Mouse (Mus musculus) lung, adult 2 months (tissue): ENCODE measurements around the gene Pde4d.

Experiments
- CTCF ChIP-seq: fragments of 200-500 bp; IDR thresholded peaks from 2 replicates; pipeline ENCODE4 v1.5.1; 2011; ENCODE audit warnings: mild to moderate bottlenecking, low read length, control low read depth; ENCODE audit not compliant: insufficient read depth
- POLR2A ChIP-seq: fragments of 200-500 bp; IDR thresholded peaks from 2 replicates; pipeline ENCODE4 v1.6.1; 2011; ENCODE audit warnings: low read depth, mild to moderate bottlenecking, control low read depth, low read length, borderline replicate concordance; ENCODE audit errors: extremely low read depth

DNA sequence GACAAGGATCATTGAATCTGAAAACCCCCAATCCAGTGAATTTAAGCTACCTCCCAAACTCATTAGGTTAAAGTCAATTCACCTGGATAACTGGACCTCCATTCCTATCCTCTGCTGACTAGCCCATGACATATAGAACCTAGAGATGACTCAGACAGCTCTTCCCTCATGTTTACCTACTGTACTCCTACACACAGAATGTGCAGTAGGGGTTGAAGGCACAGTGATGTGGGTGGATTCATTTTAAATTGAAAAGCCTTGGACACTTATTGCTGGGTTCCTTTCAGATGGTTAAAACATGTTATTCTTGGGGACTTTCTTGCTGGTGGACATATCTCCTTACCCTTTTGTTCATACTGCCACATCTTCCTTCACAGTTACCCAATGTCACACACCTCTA lies 1296.7 kb downstream of the Pde4d start:
- TF ChIP-seq POLR2A = no peak
- no peak for TF ChIP-seq CTCF
